Mouse (Mus musculus) gastrocnemius, postnatal 25 days (tissue): Measurements from ENCODE around the gene Fitm1. TPM values are rescaled to one million over a fixed set of nuclear protein-coding genes. Genes with fewer than 3 reads are reported as not detected.
A peak's percentile ranks its signal among the peaks of the same experiment; 100 is the strongest.

ENCODE experiments used
- DNase-seq: peaks from one replicate; pipeline ENCODE4 v3.0.0; 2022
- long read RNA-seq, 2 experiments: library from polyadenylated mRNA; stranded (forward); transcript quantifications; one replicate each; pipeline ENCODE4 v2.0.0; 2021
- total RNA-seq, 2 experiments: library from RNA; stranded (reverse); gene quantifications; 1 replicate in 1 of 2; 2 replicates in 1 of 2; pipeline ENCODE4 v1.2.3; 2021

The Fitm1 gene
- total RNA-seq = 100 to 1,000 TPM; 329 to 343 TPM
- long read RNA-seq, experiment 1, transcript Fitm1-201 (2 exons, 971 nt) = major isoform, 629 of 712 reads
- long read RNA-seq, experiment 1, partial matches to known transcripts = 0 of 712 reads
- long read RNA-seq, experiment 1, other reads (novel, unspliced or antisense) = 83 of 712 reads
- long read RNA-seq, experiment 2, transcript Fitm1-201 (2 exons, 971 nt) = major isoform, 523 of 575 reads
- long read RNA-seq, experiment 2, partial matches to known transcripts = 0 of 575 reads
- long read RNA-seq, experiment 2, other reads (novel, unspliced or antisense) = 52 of 575 reads

DNA sequence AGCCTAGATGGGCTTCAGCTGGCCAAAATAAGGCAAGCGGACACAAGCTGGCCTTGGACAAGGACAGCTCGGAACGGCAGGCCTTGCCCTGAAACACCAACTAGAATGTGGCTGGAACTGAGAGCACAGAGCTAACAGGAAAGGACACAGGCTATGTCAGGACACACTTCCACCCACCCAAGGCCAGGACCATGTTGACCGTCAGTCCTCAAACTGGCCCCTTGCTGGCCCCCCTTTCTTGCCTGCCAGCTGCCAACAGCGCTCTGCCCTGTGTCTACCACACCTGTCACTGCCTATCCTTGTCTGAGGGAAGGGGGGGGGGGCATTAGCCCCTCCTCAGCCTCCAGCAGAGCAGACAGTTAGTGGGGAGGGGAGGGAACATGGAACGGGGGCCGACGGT is at the start of gene Fitm1:
TSS of gene Fitm1 (plus strand) at position 316 of the 400 bp plus-strand sequence.
- peak; percentile 86 for DNase-seq

DNA sequence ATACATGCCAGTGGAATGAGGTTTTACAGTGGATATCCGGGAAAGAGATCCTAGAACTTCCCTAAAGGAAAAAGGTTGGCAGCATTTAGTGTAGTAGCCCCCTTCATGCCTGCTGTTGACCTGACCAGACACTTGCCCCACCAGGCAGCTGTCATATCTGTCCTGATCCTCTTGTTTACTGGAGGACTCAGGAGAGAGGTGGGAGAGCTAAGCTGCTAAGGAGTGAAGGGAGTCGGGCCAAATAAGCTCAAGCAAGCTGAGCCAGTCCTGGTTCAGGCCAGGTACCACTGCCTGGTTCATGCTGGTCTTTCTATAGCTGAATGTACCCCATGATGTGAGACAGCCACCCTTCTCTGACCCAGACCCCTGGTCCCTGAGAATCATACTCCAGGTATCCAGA is 48.7 kb upstream of the Fitm1 start:
- DNase-seq = no peak

GRCm38 (mm10) chr14:55527940-55528339 is 47.5 kb upstream of the Fitm1 start:
- DNase-seq = no peak

GRCm38 (mm10) chr14:55536116-55536745 is 39.2 kb upstream of the Fitm1 start:
- no peak for DNase-seq

DNA sequence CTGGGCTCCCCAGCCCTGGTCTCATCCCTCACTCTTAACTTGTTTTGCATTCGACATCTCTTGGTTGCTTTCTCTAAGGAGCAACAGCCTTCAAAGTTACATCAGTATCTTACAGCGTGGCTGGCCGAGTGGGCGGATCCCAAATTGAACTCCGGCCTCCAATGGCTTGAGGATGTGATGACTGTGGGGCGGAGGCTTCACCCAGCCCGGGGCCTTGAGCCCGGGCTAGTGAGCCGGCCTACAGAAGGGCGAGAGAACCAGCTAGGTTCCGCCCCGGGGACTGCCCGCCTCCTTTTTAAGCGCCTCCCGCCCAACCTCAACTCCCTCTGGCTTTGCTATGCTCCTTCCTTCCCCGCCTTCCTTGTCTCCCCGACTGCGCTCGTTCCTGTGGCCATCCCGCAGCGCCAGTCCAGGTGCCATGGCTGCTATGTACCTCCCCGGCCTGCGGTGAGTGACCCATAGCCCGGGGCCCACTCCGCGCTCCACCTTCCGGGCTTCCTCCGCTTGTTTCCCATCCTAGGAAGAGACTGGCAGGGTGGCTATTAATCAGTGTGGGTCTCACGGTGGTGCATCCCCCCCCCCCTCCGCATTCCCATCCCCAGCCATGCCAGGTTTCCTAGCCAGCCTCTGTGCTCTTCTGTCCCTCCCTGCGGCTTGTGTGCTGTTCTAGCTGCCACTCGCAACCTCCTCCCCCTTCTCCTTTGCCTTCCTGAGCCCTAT is 35.2 kb upstream of the Fitm1 start, which contains the start of gene Pck2:
TSS of gene Pck2 (plus strand) at position 200 of the 720 bp plus-strand sequence.
- peak; percentile 91 for DNase-seq

DNA sequence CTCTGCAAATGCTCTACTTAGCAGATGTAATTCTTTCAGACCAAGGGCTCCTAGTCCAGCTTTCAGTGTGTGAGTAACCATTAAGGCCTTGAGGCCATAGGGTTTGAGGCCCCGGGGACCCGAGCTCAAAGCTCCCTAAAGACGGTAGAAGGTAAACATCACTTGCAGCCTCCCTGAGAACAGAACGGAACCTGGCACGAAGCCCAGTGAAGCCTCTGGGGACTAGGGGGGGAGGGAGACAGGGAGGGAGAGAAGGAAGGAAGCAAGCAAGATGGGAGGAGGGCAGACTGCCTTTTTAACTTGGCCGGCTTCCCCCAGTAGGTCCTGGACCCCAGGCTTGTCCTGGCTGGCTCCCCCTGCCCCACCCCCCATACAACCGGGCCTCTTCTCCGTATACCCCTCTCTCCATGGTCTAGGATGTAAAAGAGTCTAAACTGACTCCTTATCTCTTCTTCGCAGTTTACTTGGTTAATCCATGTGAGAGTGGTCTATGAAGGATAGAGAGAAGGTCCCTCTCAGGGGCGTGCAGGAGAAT is 34.6 kb upstream of the Fitm1 start:
- DNase-seq = peak; percentile 76

GRCm38 (mm10) chr14:55542268-55542667 is 33.1 kb upstream of the Fitm1 start:
- DNase-seq = no peak

DNA sequence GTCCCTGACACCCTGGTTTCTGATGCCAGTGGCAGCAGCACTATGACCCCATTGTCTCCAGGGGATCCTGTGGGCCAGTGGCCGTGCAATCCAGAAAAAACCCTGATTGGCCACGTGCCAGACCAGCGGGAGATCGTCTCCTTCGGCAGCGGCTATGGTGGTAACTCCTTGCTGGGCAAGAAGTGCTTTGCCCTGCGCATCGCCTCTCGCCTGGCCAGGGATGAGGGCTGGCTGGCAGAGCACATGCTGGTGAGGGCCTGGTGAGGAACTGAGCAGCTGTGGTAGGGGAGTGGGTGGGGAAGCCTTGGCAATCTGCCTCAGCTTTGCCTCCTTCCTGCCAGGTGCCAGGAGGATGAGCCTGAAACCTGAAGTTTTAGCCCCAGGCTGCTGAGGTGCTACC is 31.1 kb upstream of the Fitm1 start:
- DNase-seq = no peak

DNA sequence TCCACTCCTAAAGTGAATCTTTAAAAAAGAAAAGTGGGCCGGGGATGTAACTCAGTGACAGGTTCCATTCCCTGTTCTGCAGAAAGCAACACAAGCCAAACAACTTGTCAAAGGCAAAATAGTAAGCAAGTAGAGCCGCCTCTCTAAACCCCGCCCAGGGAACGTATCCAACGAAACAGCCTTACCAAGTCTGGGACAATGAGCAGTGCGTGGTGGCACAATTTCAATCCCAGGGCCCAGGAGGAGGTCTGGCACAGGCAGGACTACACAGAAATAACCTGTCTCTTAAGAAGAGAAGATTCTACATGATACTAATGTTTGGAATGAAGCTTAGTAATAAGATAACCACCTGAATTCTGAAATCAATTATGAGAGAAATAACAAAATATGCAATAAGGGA is 25.2 kb upstream of the Fitm1 start:
- DNase-seq = no peak

- DNase-seq = no peak
Observed at GRCm38 (mm10) chr14:55551347-55551746, 24.1 kb upstream of the Fitm1 start.

GRCm38 (mm10) chr14:55551794-55552193 is 23.6 kb upstream of the Fitm1 start:
- DNase-seq = no peak

- no peak for DNase-seq
Observed at GRCm38 (mm10) chr14:55554635-55555034, 20.8 kb upstream of the Fitm1 start.

DNA sequence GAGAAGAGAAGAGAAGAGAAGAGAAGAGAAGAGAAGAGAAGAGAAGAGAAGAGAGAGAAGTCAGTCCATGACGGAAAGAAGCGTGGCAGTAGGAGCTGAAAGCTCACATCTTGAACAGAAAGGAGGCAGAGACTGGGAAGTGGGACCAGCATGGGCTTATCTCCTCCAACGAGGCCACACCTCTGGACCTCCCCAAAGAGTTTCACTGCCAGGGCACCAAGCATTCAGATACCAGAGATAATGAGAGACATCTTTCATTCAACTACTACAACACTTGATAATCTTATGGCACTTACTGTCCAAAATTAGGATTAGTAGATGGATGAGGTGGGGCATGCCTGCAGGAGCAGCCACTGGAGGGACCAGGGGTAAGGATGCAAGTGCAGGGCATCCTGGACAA is 19.6 kb upstream of the Fitm1 start:
- no peak for DNase-seq

DNA sequence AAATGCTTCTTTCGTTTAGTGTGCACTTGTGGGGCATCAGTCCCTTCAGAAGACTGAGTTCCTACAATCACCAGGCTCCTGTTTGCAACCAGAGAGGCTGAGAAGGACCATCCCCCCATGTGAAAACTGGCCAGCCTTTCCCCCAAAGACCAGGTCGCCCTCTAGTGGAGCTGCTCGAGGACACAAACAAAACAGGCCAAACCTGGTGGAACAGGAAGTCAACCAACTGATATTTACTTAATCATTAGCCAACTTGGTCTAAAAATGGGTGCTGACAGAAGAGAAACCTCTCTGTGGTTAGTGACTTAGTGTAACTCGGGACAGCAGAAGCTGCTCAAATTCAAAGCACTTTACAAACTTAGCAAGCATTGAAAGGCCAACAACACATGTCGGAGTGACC is 18.4 kb upstream of the Fitm1 start:
- DNase-seq = peak; percentile 62

DNA sequence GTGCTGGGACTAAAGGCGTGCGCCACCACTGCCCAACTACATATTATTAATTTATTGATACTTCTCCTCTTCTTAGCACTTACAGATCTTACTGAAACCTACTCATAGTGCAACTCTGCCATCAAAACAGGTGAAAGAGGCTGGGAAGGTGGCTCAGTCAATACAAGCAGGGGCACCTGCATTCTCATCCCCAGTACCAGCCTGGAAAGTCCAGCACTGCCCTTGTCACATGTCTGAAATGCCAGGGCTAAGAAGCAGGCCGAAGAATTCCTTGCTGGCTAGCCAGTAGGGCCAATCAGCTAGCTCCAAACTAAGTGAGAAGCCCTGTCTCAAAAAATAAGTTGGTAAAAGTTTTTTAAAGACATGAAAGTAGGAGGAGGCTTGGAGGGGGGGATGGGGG is 17.8 kb upstream of the Fitm1 start:
- no peak for DNase-seq

GRCm38 (mm10) chr14:55558740-55559448 is 16.5 kb upstream of the Fitm1 start:
- DNase-seq = no peak

DNA sequence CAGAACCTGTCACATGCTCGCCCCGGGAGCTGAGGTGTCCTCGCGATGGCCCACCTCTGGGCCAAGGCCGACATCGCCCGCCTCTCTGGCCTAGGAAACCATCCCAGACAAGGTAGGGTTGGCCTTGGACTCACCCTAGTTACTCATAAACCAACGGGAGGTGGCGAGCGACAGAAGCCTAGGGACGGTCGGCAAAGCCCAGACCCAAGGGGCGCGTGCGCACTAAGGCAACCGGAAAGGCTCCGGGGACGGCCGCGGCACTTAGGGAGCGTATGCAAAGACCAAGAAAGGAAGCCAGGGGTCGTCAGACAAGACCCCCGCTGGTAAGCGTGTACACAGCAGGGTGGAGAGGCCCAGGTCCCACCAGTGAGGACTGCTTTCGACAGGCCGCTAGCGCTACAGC is 15.6 kb upstream of the Fitm1 start, which contains the start of gene Dcaf11:
TSS of gene Dcaf11 (plus strand) at position 208 of the 403 bp plus-strand sequence.
- DNase-seq = peak; percentile 90

DNA sequence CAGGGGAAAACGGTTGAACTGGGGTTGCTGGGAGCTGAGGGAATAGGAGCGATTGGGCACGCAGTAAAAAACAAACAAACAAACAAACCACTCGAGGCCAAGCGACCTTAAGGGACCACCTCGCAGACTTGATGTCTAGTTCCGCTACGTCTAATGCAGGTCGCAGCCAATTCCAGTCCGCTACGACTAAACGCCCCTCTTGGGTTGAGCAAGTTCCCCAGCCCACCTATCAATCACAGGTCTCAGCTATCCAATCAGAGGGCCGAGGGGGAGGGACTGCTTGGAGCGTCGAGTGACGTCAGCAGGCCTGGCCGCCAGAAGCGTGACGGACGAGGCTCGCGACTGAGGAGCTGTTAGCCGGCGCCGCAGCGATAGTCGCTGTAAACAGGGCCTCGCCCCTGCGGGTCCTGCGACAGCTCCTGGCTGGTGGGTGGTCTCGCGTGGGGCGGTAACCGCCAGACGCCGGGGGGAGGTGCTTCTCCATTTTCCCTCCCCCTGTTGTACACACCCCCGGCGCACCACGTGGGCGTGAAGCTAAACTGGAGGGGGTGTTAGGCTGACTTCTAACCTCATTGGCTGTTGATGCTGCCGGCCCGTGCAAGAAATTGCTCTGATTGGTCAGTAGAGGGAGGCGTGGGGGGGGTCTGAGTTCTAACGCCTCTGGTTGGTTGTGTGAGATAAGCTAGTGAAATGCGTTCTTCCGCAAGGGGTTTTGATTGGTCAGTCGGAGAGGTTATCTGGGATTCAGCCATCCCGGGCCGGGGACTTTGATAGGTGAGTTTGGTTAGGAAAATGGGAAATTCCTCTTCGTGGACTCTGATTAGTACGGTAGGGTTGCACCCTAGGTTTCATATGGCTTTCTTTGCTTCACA is 15.0 kb upstream of the Fitm1 start, which contains the start of gene A730061H03Rik:
TSS of gene A730061H03Rik (minus strand) at position 205 of the 872 bp plus-strand sequence.
- DNase-seq = peak; percentile 99

DNA sequence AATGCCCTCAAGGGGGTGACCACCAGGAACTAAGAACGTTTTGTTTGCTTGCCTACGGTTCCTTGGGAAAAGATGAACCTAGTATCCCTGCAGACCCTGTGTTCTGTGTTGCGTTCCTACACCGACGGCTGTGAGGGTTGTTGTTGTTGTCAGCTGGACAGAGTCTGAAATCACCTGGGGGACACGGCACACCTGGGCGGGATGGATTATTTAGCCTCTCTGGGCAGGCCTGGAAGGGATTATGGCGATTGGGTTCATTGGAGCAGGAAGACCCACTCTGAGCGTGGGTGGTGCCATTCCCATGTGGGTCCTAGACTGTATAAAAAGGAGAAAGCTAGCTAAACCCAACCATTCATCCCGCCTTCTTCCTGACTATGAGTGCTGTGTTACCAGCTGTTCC is 13.6 kb upstream of the Fitm1 start:
- DNase-seq = no peak

DNA sequence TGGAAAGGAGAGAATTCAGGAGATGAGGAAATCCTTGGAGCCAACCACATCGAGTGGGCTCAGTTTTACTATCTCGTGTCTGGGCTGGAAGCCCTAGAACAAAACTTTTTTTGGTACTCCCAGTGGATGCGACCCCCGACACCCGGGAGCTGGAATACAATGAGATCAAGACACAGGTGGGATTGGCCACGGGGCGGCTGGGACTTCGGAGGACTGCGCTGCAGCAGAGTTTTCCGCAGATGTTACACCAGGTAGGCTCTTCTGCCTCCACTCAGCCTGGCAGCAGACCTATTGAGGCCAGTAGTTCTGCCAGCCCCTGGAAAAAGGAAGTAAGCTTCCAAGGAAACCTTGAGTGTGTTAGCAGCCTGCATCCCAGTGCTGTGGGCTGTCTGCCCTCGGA is 12.2 kb upstream of the Fitm1 start:
- DNase-seq = no peak

GRCm38 (mm10) chr14:55565748-55566147 is 9.7 kb upstream of the Fitm1 start:
- no peak for DNase-seq
